Mouse (Mus musculus) right cerebral cortex, postnatal 36 days (tissue): ENCODE measurements around the gene Mymx.

Experiments used
- DNase-seq, 2 experiments: peaks; one replicate each; pipeline ENCODE4 v3.0.0; 2022; ENCODE audit warnings: low spot score in 2 of 2, mixed read lengths in 1 of 2

The Mymx gene

DNA sequence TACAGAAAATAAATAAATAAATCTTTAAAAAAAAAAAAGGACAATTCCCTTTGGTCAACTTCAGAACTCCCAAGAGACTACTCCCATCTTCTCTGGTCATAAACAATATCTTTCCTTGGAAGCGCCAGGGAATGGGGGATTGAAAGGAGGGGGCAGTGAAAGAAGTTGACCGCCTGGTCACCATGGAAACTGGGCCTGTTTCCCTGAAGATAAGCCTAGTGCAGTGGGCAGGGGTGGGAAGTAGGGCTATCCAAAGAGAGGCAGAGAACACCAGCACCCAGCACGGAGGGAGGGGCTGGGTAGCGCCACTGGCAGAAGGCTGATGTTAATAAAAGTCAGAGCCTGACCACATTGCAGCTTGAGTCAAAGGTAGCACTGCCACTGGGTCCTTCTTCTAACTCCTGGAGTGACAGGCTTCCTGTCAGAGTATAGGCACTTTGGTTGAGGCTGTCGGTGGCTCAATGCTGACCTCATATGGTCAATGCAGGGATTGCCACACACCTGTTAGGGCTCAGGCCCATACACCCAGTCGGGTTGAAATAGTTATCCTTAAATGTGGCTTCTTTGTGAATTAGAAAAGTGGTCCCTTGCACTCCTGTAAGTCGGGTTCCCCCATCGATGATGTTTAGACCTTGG lies 50.0 kb downstream of the Mymx start:
- no peak for DNase-seq

DNA sequence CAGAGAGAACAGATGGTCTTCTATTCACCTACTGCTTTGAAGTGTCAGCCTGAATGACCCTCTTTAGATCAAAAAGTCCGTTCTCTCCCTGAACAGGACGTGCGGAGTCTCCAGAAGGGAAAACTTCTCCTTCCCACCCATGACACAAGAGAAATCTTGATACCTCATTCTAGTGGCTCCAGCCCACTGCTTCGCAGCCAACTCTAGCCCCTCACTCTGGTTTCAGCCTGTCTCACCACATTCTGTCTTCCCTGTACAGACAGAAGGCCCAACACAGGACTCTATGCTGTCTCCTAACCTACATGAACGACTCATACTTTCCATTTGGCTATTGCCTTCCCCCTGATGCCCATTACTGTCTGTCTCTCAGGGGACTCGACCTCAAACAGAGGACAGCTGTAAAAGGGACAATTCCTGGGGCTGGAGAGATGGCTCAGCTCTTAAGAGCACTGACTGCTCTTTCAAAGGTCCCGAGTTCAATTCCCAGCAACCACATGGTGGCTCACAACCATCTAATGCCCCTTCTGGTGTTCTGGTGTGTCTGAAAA lies 50.6 kb downstream of the Mymx start:
- no peak for DNase-seq
